Mouse (Mus musculus) heart, embryonic 12.5 days (tissue): Measurements from ENCODE around the gene Nfil3. TPM values are rescaled to one million over a fixed set of nuclear protein-coding genes. Genes with fewer than 3 reads are reported as not detected.

Source experiments
- ATAC-seq: fragments of 200-750 bp; cut with Nextera tagmentation; 2 replicates; pipeline ENCODE4 v1.8.0; 2017; ENCODE audit warnings: moderate TSS enrichment, moderate library complexity; ENCODE audit not compliant: insufficient number of reproducible peaks, low FRiP score
- H3K27ac ChIP-seq: fragments of 300-500 bp; sonication (generic); 2 replicates; pipeline ENCODE4 v1.5.1; 2016; ENCODE audit warnings: mild to moderate bottlenecking, moderate library complexity; ENCODE audit not compliant: poor library complexity, severe bottlenecking
- H3K27me3 ChIP-seq: fragments of 300-500 bp; sonication (generic); replicated peaks from 2 replicates; pipeline ENCODE4 v1.6.1; 2016; ENCODE audit warnings: mild to moderate bottlenecking, moderate library complexity
- H3K36me3 ChIP-seq: fragments of 300-500 bp; sonication (generic); 2 replicates; pipeline ENCODE4 v1.6.1; 2016; ENCODE audit warnings: mild to moderate bottlenecking, moderate library complexity
- H3K4me1 ChIP-seq: fragments of 300-500 bp; sonication (generic); replicated peaks from 2 replicates; pipeline ENCODE4 v1.6.1; 2016; ENCODE audit warnings: mild to moderate bottlenecking
- H3K4me2 ChIP-seq: fragments of 300-500 bp; sonication (generic); 2 replicates; pipeline ENCODE4 v1.6.1; 2016; ENCODE audit warnings: mild to moderate bottlenecking, moderate library complexity
- H3K4me3 ChIP-seq: fragments of 300-500 bp; sonication (generic); 2 replicates; pipeline ENCODE4 v1.5.1; 2016; ENCODE audit warnings: mild to moderate bottlenecking
- H3K9ac ChIP-seq: fragments of 300-500 bp; sonication (generic); 2 replicates; pipeline ENCODE4 v1.6.1; 2016; ENCODE audit warnings: mild to moderate bottlenecking, moderate library complexity
- H3K9me3 ChIP-seq: fragments of 300-500 bp; sonication (generic); replicated peaks from 2 replicates; pipeline ENCODE4 v1.6.1; 2016; ENCODE audit warnings: mild to moderate bottlenecking, moderate library complexity
- WGBS: fragments of 180-500 bp; shearing (Covaris S2); methylation state at CpG from one replicate; pipeline ENCODE4 v1.1.7; 2016; 5-methylcytosine and 5-hydroxymethylcytosine counted together
- polyA plus RNA-seq: library from polyadenylated mRNA; unstranded; fragments of >200 nt; fragmentation: Nextera tagmentation; extraction: Ambion mirVana; gene quantifications from 2 replicates; pipeline ENCODE4 v1.2.1, GENCODE M21; 2016

Nfil3 gene
- polyA plus RNA-seq: 46.3 and 50.2 TPM in 2 replicates

GRCm38 (mm10) chr13:52980951-52981421 lies at the start of gene Nfil3:
Gene Nfil3 (minus strand): TSS chr13:52981073.
- Histone ChIP-seq H3K27ac (peak within 1 kb of the TSS; percentile 97), H3K4me3 (peak within 1 kb of the TSS; percentile 96), H3K9ac (peak within 1 kb of the TSS; percentile 99), H3K4me1 (peaks cover 23% of the 10 kb centered on the region), H3K4me2 (peak within 1 kb of the TSS; percentile 95), H3K9me3 (no peaks in the 10 kb centered on the region), H3K27me3 (no peaks in the 10 kb centered on the region), H3K36me3 (no peaks in the 10 kb centered on the region)
- WGBS: under 1% methylated on average over 57 of the region's 79 CpGs
- peak; percentile 88 for ATAC-seq

DNA sequence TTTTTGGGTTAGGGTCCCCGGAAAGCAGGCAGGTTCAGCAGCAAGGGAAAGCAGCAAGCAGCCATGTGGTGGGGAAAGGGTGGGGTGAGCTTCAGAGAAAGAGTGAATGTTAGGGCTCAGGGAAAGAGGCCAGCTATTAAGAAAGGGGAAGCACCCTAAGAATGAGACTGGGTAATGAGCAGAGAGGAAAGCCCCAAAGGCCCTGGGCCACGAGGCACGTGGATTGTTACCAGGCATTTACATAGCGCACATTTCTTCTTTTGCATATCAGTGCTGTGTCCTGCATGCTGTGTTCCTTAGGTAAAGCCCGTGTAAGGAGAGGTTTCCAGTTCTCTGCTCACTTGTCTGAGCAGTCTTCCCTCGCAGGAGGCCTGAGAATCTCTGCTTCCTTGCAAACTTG lies 43.4 kb upstream of the Nfil3 start:
- Histone ChIP-seq H3K4me1 (0 out of 2 replicates have a peak, but pooled peaks cover 4% of the 10 kb centered on the region), H3K36me3 (no peaks in the 10 kb centered on the region), H3K27ac (no peak overlapping the region), H3K4me3 (no peak overlapping the region), H3K27me3 (no peaks in the 10 kb centered on the region), H3K4me2 (no peak overlapping the region), H3K9me3 (peaks cover 9% of the 10 kb centered on the region), H3K9ac (no peak overlapping the region)
- 25% methylated on average over 6 of the region's 6 CpGs for WGBS
- no peak for ATAC-seq

DNA sequence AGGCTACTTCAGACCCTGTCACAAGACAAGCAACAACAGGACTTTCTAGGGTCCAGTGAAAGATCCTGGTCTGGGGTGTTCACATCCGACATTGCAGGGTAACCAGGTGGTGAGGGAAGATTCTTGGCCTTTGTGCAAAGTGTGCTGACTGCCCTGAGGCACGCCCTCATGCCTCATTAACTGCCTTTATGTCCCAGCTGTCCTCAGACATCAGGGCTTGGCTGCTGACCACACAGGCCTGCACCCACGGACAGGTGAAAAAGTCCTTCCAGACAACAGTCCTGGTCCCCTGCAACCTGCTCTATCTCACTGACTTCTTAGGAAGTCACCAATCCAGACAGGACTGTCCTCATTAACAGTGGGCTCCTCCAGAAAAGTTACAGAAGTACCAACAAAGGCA lies 39.4 kb upstream of the Nfil3 start:
- peaks cover 26% of the 10 kb centered on the region for H3K4me1 ChIP-seq
- no peak overlapping the region for H3K4me3 ChIP-seq
- ATAC-seq: no peak
- H3K27ac ChIP-seq: no peak overlapping the region
- H3K27me3 ChIP-seq: no peaks in the 10 kb centered on the region
- no peak overlapping the region for H3K9ac ChIP-seq
- H3K9me3 ChIP-seq: no peaks in the 10 kb centered on the region
- H3K36me3 ChIP-seq: no peaks in the 10 kb centered on the region
- 80% methylated on average over 3 of the region's 3 CpGs for WGBS
- no peak overlapping the region for H3K4me2 ChIP-seq

GRCm38 (mm10) chr13:53019532-53019931 lies 38.7 kb upstream of the Nfil3 start:
- no peak for ATAC-seq
- Histone ChIP-seq H3K36me3 (no peaks in the 10 kb centered on the region), H3K4me1 (peaks cover 25% of the 10 kb centered on the region), H3K9me3 (no peaks in the 10 kb centered on the region), H3K4me3 (no peak overlapping the region), H3K27me3 (no peaks in the 10 kb centered on the region), H3K27ac (no peak overlapping the region), H3K4me2 (no peak overlapping the region), H3K9ac (no peak overlapping the region)
- WGBS: 74% methylated on average over 6 of the region's 9 CpGs

DNA sequence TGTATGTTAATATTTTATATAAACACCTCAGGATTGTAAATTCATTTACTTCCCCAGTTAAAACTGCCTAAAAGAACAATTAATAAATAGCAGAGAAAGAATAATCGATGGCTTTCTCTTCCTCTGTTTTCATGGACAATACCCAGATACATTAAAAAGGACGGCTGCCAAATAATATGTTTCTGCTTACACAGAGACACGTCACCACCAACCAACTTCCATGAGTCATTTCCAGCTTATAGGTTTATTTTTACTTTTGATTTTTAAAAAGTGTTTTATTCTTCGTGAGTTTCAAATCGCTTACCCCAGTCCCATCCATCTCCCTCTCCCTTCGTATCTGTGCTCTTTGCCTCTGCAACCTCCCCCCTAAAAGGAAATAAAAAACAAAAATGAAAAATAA lies 38.1 kb upstream of the Nfil3 start:
- H3K4me3 ChIP-seq: no peak overlapping the region
- no peak overlapping the region for H3K4me2 ChIP-seq
- WGBS: 83% methylated on average over 6 of the region's 6 CpGs
- no peak for ATAC-seq
- H3K4me1 ChIP-seq: peaks cover 21% of the 10 kb centered on the region
- no peak overlapping the region for H3K27ac ChIP-seq
- H3K27me3 ChIP-seq: no peaks in the 10 kb centered on the region
- no peak overlapping the region for H3K9ac ChIP-seq
- H3K9me3 ChIP-seq: no peaks in the 10 kb centered on the region
- H3K36me3 ChIP-seq: no peaks in the 10 kb centered on the region

DNA sequence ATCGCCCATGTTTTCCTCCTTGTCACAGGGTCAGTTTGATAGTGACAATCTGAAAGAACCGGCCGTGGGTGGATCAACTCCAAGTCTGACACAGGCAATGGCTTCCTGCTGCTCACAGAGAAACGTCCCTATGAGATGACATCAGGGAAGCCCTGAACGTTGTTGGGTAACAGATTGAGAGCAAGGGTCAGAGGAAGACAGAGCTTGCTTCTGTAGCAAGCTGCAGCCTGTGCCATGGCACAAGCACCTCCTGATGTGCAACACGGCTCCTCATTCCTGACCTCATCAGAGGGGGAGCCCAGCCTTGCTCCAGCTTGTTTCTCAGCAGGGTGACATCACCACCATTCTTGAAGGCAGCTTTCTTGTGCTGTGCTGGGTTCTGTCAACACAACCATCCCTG lies 37.1 kb upstream of the Nfil3 start:
- Histone ChIP-seq H3K4me3 (no peak overlapping the region), H3K9ac (no peak overlapping the region), H3K27ac (no peak overlapping the region; the same call in 1 of the 2 replicates), H3K27me3 (no peaks in the 10 kb centered on the region), H3K9me3 (no peaks in the 10 kb centered on the region), H3K4me1 (peaks cover 25% of the 10 kb centered on the region), H3K36me3 (no peaks in the 10 kb centered on the region), H3K4me2 (no peak overlapping the region)
- WGBS: 27% methylated on average over 6 of the region's 6 CpGs
- peak; percentile 48; the same call in 1 of the 2 replicates for ATAC-seq

DNA sequence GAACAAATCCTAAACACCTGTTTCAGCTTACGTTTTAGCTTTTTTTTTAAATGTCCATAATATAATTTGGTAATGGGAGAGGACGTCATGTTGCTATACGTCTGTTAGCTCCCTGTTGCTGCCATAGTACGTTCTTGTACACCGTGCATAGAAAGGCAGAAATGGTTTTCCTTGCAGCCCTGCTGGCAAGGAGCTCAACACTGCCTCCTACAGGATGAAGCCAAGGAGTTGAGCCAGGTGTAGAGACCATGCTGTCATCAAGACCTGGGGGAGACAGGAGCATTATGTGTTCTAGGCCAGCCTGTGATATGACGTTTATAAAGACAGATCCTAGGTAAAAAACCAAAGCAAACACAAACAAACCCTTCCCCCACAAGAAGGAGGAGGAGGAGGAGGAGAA lies 36.2 kb upstream of the Nfil3 start:
- WGBS: 75% methylated on average over 6 of the region's 6 CpGs
- Histone ChIP-seq H3K4me2 (no peak overlapping the region), H3K9me3 (no peaks in the 10 kb centered on the region), H3K9ac (no peak overlapping the region), H3K4me1 (peaks cover 33% of the 10 kb centered on the region), H3K36me3 (no peaks in the 10 kb centered on the region), H3K27me3 (no peaks in the 10 kb centered on the region), H3K4me3 (no peak overlapping the region), H3K27ac (no peak overlapping the region)
- ATAC-seq: no peak

- H3K27me3 ChIP-seq: no peaks in the 10 kb centered on the region
- no peak overlapping the region for H3K4me3 ChIP-seq
- no peak overlapping the region for H3K9ac ChIP-seq
- no peak overlapping the region for H3K27ac ChIP-seq
- H3K9me3 ChIP-seq: no peaks in the 10 kb centered on the region
- whole genome bisulfite sequencing: 33% methylated on average over 12 of the region's 12 CpGs
- no peak for ATAC-seq
- H3K36me3 ChIP-seq: no peaks in the 10 kb centered on the region
- H3K4me1 ChIP-seq: peaks cover 48% of the 10 kb centered on the region
- no peak overlapping the region for H3K4me2 ChIP-seq
These were observed 30.6 kb upstream of the Nfil3 start for GRCm38 (mm10) chr13:53011426-53011825.

DNA sequence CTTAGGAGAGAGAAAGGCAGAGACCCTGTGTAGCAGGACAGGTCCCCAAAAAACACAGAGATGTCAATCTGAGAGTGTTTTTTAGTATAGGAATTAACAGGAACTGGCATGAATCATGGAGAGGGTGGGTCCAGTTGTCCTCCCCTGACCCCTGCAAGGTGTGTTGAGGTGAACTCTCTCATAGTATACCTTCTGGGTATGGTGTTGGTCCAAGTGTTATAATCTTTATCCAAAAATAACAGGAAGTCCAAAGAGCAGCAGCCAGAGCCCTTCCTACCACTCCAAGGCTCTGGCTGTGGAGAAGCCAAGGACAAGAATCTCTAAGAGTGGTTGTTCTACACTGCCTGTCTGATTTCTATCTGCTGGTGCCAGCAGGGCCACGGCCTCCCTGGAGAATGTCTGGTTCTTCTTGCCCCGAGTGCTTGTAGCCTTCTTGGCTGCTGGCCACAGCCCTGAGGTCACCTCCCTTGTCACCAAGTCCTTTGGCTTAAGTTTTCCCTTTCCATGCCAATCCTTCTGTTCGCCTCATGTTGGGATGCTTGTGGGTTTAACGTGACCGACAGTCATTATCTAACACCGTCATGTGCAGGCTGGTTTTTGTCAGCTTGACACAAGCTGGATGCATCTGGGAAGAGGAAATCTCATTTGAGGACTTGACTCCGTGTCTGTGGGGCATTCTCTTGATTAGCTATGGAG lies 27.8 kb upstream of the Nfil3 start:
- WGBS: 9% methylated on average over 7 of the region's 7 CpGs
- H3K4me3 ChIP-seq: no peak overlapping the region
- peaks cover 44% of the 10 kb centered on the region for H3K4me1 ChIP-seq
- no peak overlapping the region for H3K4me2 ChIP-seq
- no peaks in the 10 kb centered on the region for H3K36me3 ChIP-seq
- no peaks in the 10 kb centered on the region for H3K9me3 ChIP-seq
- H3K27ac ChIP-seq: peak overlapping the region; percentile 62
- peak; percentile 75; the same call in 1 of the 2 replicates for ATAC-seq
- 0 out of 2 replicates have a peak, but pooled peaks cover 3% of the 10 kb centered on the region for H3K27me3 ChIP-seq
- no peak overlapping the region for H3K9ac ChIP-seq

GRCm38 (mm10) chr13:53007781-53008180 lies 26.9 kb upstream of the Nfil3 start:
- Histone ChIP-seq H3K27ac (no peak overlapping the region), H3K4me2 (no peak overlapping the region), H3K4me1 (peaks cover 38% of the 10 kb centered on the region), H3K27me3 (0 out of 2 replicates have a peak, but pooled peaks cover 3% of the 10 kb centered on the region), H3K9ac (no peak overlapping the region), H3K4me3 (no peak overlapping the region), H3K36me3 (no peaks in the 10 kb centered on the region), H3K9me3 (no peaks in the 10 kb centered on the region)
- 49% methylated on average over 3 of the region's 3 CpGs for whole genome bisulfite sequencing
- ATAC-seq: no peak

DNA sequence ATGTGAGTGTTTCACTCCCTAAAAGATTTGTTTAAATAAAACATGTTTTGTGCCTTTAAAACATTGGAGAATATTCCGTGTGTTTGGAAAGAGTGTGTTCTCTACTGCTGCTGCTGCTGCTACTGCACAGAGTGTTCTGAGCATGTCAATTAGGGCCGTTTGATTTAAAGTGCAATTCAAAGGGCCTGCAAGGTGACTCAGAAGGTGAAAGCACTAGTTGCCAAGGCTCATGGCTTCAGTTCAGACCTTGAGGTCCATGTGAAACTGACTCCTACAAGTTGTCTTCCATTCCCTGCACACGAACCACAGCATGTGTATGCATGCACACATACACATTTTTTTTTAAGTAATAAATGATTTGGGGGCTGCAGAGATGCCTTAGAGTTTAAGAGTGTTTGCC lies 22.4 kb upstream of the Nfil3 start:
- no peak for ATAC-seq
- WGBS: 53% methylated on average over 3 of the region's 3 CpGs
- no peaks in the 10 kb centered on the region for H3K9me3 ChIP-seq
- no peak overlapping the region for H3K4me2 ChIP-seq
- 0 out of 2 replicates have a peak, but pooled peaks cover 3% of the 10 kb centered on the region for H3K27me3 ChIP-seq
- H3K4me3 ChIP-seq: no peak overlapping the region
- no peak overlapping the region for H3K27ac ChIP-seq
- no peak overlapping the region for H3K9ac ChIP-seq
- peaks cover 11% of the 10 kb centered on the region for H3K4me1 ChIP-seq
- no peaks in the 10 kb centered on the region for H3K36me3 ChIP-seq
